Mouse (Mus musculus) liver, postnatal 0 days (tissue): ENCODE data around the gene Bud31.

Experiments
- CTCF ChIP-seq: sonication (generic); IDR thresholded peaks from 2 replicates; pipeline ENCODE4 v1.5.1; 2016; ENCODE audit warnings: antibody characterized with exemption, low read depth
- EP300 ChIP-seq: IDR thresholded peaks from 2 replicates; pipeline ENCODE4 v1.6.1; 2016; ENCODE audit warnings: antibody characterized with exemption, low read depth, mild to moderate bottlenecking

- no peak for TF ChIP-seq CTCF
- peak; percentile 56; the same call in 1 of the 2 replicates for TF ChIP-seq EP300
Observed at GRCm38 (mm10) chr5:145116316-145116715, 23.8 kb upstream of the Bud31 start.
